9 mouse cellular contexts compared by ENCODE assay signal in the genomic region with DNA sequence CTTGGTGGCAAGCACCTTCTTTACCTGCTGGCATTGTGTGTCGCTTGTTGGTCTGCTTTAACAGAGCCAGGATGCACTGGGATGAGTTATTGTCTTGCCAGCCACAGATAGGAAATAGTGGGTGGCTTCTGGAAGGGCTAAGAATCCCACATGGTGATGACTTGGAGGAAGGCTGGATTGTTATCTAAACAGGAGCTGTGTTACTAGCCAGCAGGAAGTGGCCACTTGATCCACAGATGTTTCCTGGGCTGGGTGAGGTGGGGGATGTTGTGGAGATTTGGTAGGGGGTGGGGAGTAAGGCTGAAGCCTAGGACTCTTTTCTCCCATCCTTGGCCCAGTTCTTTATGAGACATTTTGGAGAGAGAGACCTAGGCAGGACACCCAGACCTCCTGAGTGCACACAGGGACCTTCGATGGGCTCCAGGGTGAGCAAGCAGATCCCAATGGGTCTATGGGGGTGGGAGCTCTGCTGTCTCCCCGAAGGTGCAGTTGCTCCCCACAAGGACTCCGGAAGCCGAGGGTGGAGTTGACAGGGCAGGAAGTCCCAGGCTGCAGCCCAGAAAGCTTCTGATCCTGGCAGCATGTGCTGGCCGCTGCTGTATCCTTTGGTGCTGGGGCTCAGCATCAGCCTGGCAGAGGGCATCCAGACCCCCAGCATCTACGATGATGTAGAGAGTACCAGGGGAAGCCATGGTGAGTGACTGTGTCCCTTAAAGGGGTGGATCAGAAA. TPM values are rescaled to one million over a fixed set of nuclear protein-coding genes. Genes with fewer than 3 reads are reported as not detected.
DNase-seq lines count a peak whose midpoint lies in the region; ATAC-seq lines count a peak whose summit lies in the region.
"Had no signal": no experiment of that assay in that cellular context is flagged by ENCODE, and none has a peak within 500 bp of the region (broad histone marks: within the 10 kb centered on the region; RNA-seq: fewer than 3 reads in every experiment).

Gene F2rl3, plus strand, starts transcription at position 559 of the 730 bp plus-strand sequence.

- H3K4me2 ChIP-seq in stomach, embryonic 15.5 days, result peak within 1 kb of the TSS; percentile 13; the same call in 1 of the 2 replicates
- no peak within 1 kb of the TSS for H3K4me2 ChIP-seq in midbrain, embryonic 13.5 days (replicated peaks)

- H3K9ac ChIP-seq in stomach, embryonic 15.5 days, result no peak within 1 kb of the TSS
- H3K9ac ChIP-seq in midbrain, embryonic 13.5 days (replicated peaks), result no peak within 1 kb of the TSS

- no peaks in the 10 kb centered on the region for H3K9me3 ChIP-seq in stomach, embryonic 15.5 days
- no peaks in the 10 kb centered on the region for H3K9me3 ChIP-seq in midbrain, embryonic 13.5 days

- no peak within 1 kb of the TSS for H3K27ac ChIP-seq in stomach, embryonic 15.5 days
- no peak within 1 kb of the TSS for H3K27ac ChIP-seq in midbrain, embryonic 13.5 days
- H3K27ac ChIP-seq: macrophage had no signal

- H3K4me3 ChIP-seq in stomach, embryonic 15.5 days (replicated peaks), result no peak within 1 kb of the TSS
- no peak within 1 kb of the TSS for H3K4me3 ChIP-seq in midbrain, embryonic 13.5 days (replicated peaks)

- peak; percentile 2 to 8 for DNase-seq in layer of hippocampus, postnatal 10 days (ENCODE audit: low spot score in 2 of 2)
- no peak for DNase-seq in layer of hippocampus, postnatal 36 days
- peak; percentile 25 for DNase-seq in kidney, adult 9 months
- DNase-seq in gastrocnemius, postnatal 36 days, result no peak
- no peak for DNase-seq in layer of hippocampus, adult 9-10 months (ENCODE audit: low spot score)

- 60% methylated on average over 7 of the region's 7 CpGs for WGBS in stomach, embryonic 15.5 days
- 88% methylated on average over 7 of the region's 7 CpGs for WGBS in midbrain, embryonic 13.5 days

- H3K36me3 ChIP-seq in stomach, embryonic 15.5 days, result peaks cover 13% of the 10 kb centered on the region
- H3K36me3 ChIP-seq in midbrain, embryonic 13.5 days, result peaks cover 38% of the 10 kb centered on the region

- intact Hi-C loops in gastrocnemius, postnatal 36 days (cut with DNase I), result no loop called here

- peak; percentile 57 for ATAC-seq in granulocyte monocyte progenitor cell, adult 5-6 weeks (replicated peaks; ENCODE audit: poor library complexity, severe bottlenecking)
- no peak for ATAC-seq in stomach, embryonic 15.5 days (ENCODE audit: insufficient read depth, low FRiP score, low read depth)
- ATAC-seq in midbrain, embryonic 13.5 days, result no peak

- H3K27me3 ChIP-seq in stomach, embryonic 15.5 days (replicated peaks), result no peaks in the 10 kb centered on the region
- H3K27me3 ChIP-seq in midbrain, embryonic 13.5 days, result peaks cover 17% of the 10 kb centered on the region; the same call in 1 of the 2 replicates

- H3K4me1 ChIP-seq in stomach, embryonic 15.5 days, result no peaks in the 10 kb centered on the region
- no peaks in the 10 kb centered on the region for H3K4me1 ChIP-seq in midbrain, embryonic 13.5 days (replicated peaks)

RNA-seq across cellular contexts. Expression of gene F2rl3, which starts in this region (rescaled TPM):
- total RNA-seq in layer of hippocampus, postnatal 10 days (2021), result under 1 TPM; 0.21 to 0.25 TPM
- total RNA-seq in layer of hippocampus, postnatal 36 days (2021), result under 1 TPM; 0.23 to 0.40 TPM
- total RNA-seq in granulocyte monocyte progenitor cell, adult 5-6 weeks (2014; fragmentation: Nextera tagmentation), result 2.6 and 3.4 TPM in 2 replicates
- 2.9 and 3.1 TPM in 2 replicates for total RNA-seq in granulocyte monocyte progenitor cell, adult 5-6 weeks (2017)
- polyA plus RNA-seq in stomach, embryonic 15.5 days (2015; fragmentation: Nextera tagmentation; extraction: Ambion mirVana), result 2.8 and 3.2 TPM in 2 replicates
- 1 to 10 TPM in 1 of 2 experiments, under 1 TPM in 1; 0.99 to 1.3 TPM for total RNA-seq in gastrocnemius, postnatal 36 days (2021)
- 0.30 and 0.40 TPM in 2 replicates for polyA plus RNA-seq in midbrain, embryonic 13.5 days (2015; fragmentation: Nextera tagmentation; extraction: Ambion mirVana)
- polyA plus RNA-seq: macrophage had no signal

Comparison
In these comparisons a context has a peak if more than half of its experiments do, and no peak if none do; other contexts are left out.
1. Peak in DNase-seq in layer of hippocampus, postnatal 10 days; RNA of the gene not detected or under 1 TPM.